Mouse (Mus musculus): ENCODE data around the gene Nkd1. TPM values are rescaled to one million over a fixed set of nuclear protein-coding genes. Genes with fewer than 3 reads are reported as not detected.

Gene Nkd1
- total and polyA plus RNA-seq, 3 experiments: 2.3 to 3.4 (median 2.9) TPM

- H3K4me3 ChIP-seq: no peak within 1 kb of the TSS
- intact Hi-C loops (cut with DNase I): no loop called here
- no peaks in the 10 kb centered on the region for H3K36me3 ChIP-seq (ENCODE audit: control insufficient read depth, insufficient read depth, low read length)
- peak within 1 kb of the TSS; percentile 29 for H3K27ac ChIP-seq
- H3K9ac ChIP-seq (ENCODE audit: low read depth, low read length): no peak within 1 kb of the TSS
- WGBS: 63% methylated on average over 14 of the region's 14 CpGs
- no peaks in the 10 kb centered on the region for H3K79me2 ChIP-seq (replicated peaks; ENCODE audit: control insufficient read depth, insufficient read depth, low read length)
- peaks cover 10% of the 10 kb centered on the region for H3K4me1 ChIP-seq (ENCODE audit: control insufficient read depth, insufficient read depth, low read length)
- TF ChIP-seq EP300 (IDR thresholded peaks at IDR 0.05; ENCODE audit: insufficient read depth, low read depth, low read length) (no peak), POLR2A (IDR thresholded peaks at IDR 0.05; ENCODE audit: insufficient read depth, low read depth, low read length) (no peak), CTCF (IDR thresholded peaks at IDR 0.05) (no peak)
- peak; percentile 48 to 66 for DNase-seq
- no peaks in the 10 kb centered on the region for H3K27me3 ChIP-seq (ENCODE audit: control insufficient read depth, insufficient read depth, low read length)
These were observed 114.6 kb downstream of the Nkd1 start, which contains the start of gene Snx20 for GRCm38 (mm10) chr8:88635474-88636397. Gene Snx20, minus strand, starts transcription at chr8:88636128.

- WGBS: 67% methylated on average over 9 of the region's 9 CpGs
- no peak overlapping the region for H3K9ac ChIP-seq (ENCODE audit: low read depth, low read length)
- H3K4me3 ChIP-seq: no peak overlapping the region
- H3K4me1 ChIP-seq (ENCODE audit: control insufficient read depth, insufficient read depth, low read length): peaks cover 8% of the 10 kb centered on the region
- no peak for TF ChIP-seq POLR2A (IDR thresholded peaks at IDR 0.05; ENCODE audit: insufficient read depth, low read depth, low read length)
- TF ChIP-seq EP300 (IDR thresholded peaks at IDR 0.05; ENCODE audit: insufficient read depth, low read depth, low read length): no peak
- no peak for TF ChIP-seq CTCF (IDR thresholded peaks at IDR 0.05)
- H3K27me3 ChIP-seq (ENCODE audit: control insufficient read depth, insufficient read depth, low read length): no peaks in the 10 kb centered on the region
- intact Hi-C loops (cut with DNase I): no loop called here
- DNase-seq: peak in 1 of 2 experiments; percentile 34
- H3K27ac ChIP-seq: no peak overlapping the region
- H3K36me3 ChIP-seq (ENCODE audit: control insufficient read depth, insufficient read depth, low read length): no peaks in the 10 kb centered on the region
- H3K79me2 ChIP-seq (replicated peaks; ENCODE audit: control insufficient read depth, insufficient read depth, low read length): no peaks in the 10 kb centered on the region
These were observed 116.2 kb downstream of the Nkd1 start for GRCm38 (mm10) chr8:88637092-88638000.

- Histone ChIP-seq H3K4me1 (ENCODE audit: control insufficient read depth, insufficient read depth, low read length) (no peaks in the 10 kb centered on the region; the same call in 1 of the 2 replicates), H3K79me2 (replicated peaks; ENCODE audit: control insufficient read depth, insufficient read depth, low read length) (no peaks in the 10 kb centered on the region), H3K27ac (no peak overlapping the region), H3K4me3 (no peak overlapping the region), H3K27me3 (ENCODE audit: control insufficient read depth, insufficient read depth, low read length) (no peaks in the 10 kb centered on the region), H3K36me3 (ENCODE audit: control insufficient read depth, insufficient read depth, low read length) (no peaks in the 10 kb centered on the region), H3K9ac (ENCODE audit: low read depth, low read length) (no peak overlapping the region)
- WGBS: 91% methylated on average over 3 of the region's 3 CpGs
- DNase-seq: no peak
- TF ChIP-seq EP300 (IDR thresholded peaks at IDR 0.05; ENCODE audit: insufficient read depth, low read depth, low read length) (no peak), POLR2A (IDR thresholded peaks at IDR 0.05; ENCODE audit: insufficient read depth, low read depth, low read length) (no peak), CTCF (IDR thresholded peaks at IDR 0.05) (no peak)
- intact Hi-C loops (cut with DNase I): no loop called here
These were observed 117.8 kb downstream of the Nkd1 start for GRCm38 (mm10) chr8:88638908-88639307.

- no peak for DNase-seq
- Histone ChIP-seq H3K36me3 (ENCODE audit: control insufficient read depth, insufficient read depth, low read length) (no peaks in the 10 kb centered on the region), H3K4me3 (no peak overlapping the region), H3K27ac (no peak overlapping the region), H3K79me2 (replicated peaks; ENCODE audit: control insufficient read depth, insufficient read depth, low read length) (no peaks in the 10 kb centered on the region), H3K4me1 (ENCODE audit: control insufficient read depth, insufficient read depth, low read length) (peaks cover 4% of the 10 kb centered on the region), H3K27me3 (ENCODE audit: control insufficient read depth, insufficient read depth, low read length) (no peaks in the 10 kb centered on the region), H3K9ac (ENCODE audit: low read depth, low read length) (no peak overlapping the region)
- TF ChIP-seq POLR2A (IDR thresholded peaks at IDR 0.05; ENCODE audit: insufficient read depth, low read depth, low read length) (no peak), CTCF (IDR thresholded peaks at IDR 0.05) (no peak), EP300 (IDR thresholded peaks at IDR 0.05; ENCODE audit: insufficient read depth, low read depth, low read length) (no peak)
- intact Hi-C loops (cut with DNase I): no loop called here
- 82% methylated on average over 5 of the region's 5 CpGs for WGBS
These were observed 121.8 kb downstream of the Nkd1 start for GRCm38 (mm10) chr8:88642734-88643564.

Other genes with a start within 250 kb of the Nkd1 start
- 1 to 10 TPM; 5.9 to 7.6 TPM for gene Adcy7, start 249.0 kb upstream of the Nkd1 start, total RNA-seq (2021)
- gene Adcy7, start 249.0 kb upstream of the Nkd1 start, polyA plus RNA-seq (2012; rRNA removed): 10.5 and 11.8 TPM in 2 replicates
- 10 to 100 TPM; 78.9 to 79.0 TPM for gene Brd7, start 159.2 kb upstream of the Nkd1 start, total RNA-seq (2021)
- 30.9 and 44.6 TPM in 2 replicates for gene Brd7, start 159.2 kb upstream of the Nkd1 start, polyA plus RNA-seq (2012; rRNA removed)
- 1 to 10 TPM; 1.0 to 1.6 TPM for gene Snx20, start 114.8 kb downstream of the Nkd1 start, total RNA-seq (2021)
- gene Snx20, start 114.8 kb downstream of the Nkd1 start, polyA plus RNA-seq (2012; rRNA removed): 0.76 and 1.1 TPM in 2 replicates
- gene Nod2, start 126.0 kb downstream of the Nkd1 start, total RNA-seq (2021): 1 to 10 TPM; 1.1 to 1.5 TPM
- 1.3 and 1.9 TPM in 2 replicates for gene Nod2, start 126.0 kb downstream of the Nkd1 start, polyA plus RNA-seq (2012; rRNA removed)
- 10 to 100 TPM; 27.1 to 29.4 TPM for gene Cyld, start 175.7 kb downstream of the Nkd1 start, total RNA-seq (2021)
- gene Cyld, start 175.7 kb downstream of the Nkd1 start, polyA plus RNA-seq (2012; rRNA removed): 4.8 and 10.1 TPM in 2 replicates

Measured in heart, adult 2 months (tissue).